Mouse (Mus musculus): Measurements from ENCODE around the gene Hspb1.

GRCm38 (mm10) chr5:135908185-135908584 is 20.5 kb downstream of the Hspb1 start:
- TF ChIP-seq CTCF (IDR thresholded peaks at IDR 0.05; ENCODE audit: low read depth) (no peak), EP300 (IDR thresholded peaks at IDR 0.05; ENCODE audit: low read depth) (no peak)

All from liver, embryonic 14.5 days (tissue).